Mouse (Mus musculus): ENCODE results near the gene Fcgrt.

DNA sequence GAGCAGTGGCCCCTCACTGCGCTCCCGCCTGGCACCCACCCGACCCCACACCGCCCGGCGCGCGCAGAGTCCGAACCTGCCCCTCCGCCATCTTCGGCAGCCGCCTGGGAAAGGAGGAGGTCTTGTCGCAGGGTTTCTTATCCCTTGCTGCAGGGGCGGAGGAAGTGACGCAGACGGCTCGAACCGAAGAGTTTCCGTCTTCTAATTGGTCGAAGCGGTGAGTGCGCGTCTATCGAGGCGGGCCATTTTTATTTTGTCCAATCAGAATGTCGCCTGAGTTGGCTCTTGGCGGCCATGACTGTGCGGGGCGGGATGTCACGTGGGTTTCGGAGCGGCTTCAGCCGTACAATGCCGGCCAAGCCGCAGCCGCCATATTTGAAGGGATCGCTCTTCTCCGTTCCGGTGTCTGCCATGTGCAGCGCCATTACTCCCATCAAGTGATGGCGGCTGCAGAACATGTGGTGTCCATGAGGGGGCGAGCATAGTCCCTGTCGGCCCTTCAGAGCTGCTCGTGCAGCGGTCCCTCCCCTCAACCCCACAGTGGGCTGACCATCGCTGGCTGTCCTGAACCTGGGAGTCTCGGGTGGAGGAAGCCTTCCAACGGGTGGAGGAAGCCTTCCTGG is 25.1 kb upstream of the Fcgrt start, which contains the start of gene Rpl13a:
- TF ChIP-seq POLR2A (IDR thresholded peaks at IDR 0.05; ENCODE audit: insufficient read length, low read depth) (peak; percentile 92), USF1 (IDR thresholded peaks at IDR 0.05; ENCODE audit: low read depth) (peak; percentile 73), CEBPB (IDR thresholded peaks at IDR 0.05; ENCODE audit: insufficient read depth, poor library complexity, severe bottlenecking) (no peak), REST (IDR thresholded peaks at IDR 0.05; ENCODE audit: insufficient read depth, insufficient read length) (no peak), MYOG (IDR thresholded peaks at IDR 0.05; ENCODE audit: control insufficient read depth in 1 of 3, insufficient read depth in 1 of 3, insufficient read length in 2 of 3, low read depth in 2 of 3) (peak in 1 of 3 experiments; percentile 59), E2F4 (IDR thresholded peaks at IDR 0.05; ENCODE audit: insufficient read depth) (no peak), TCF12 (IDR thresholded peaks at IDR 0.05; ENCODE audit: insufficient read depth, poor library complexity, severe bottlenecking) (no peak)
